Mouse (Mus musculus) lung, postnatal 14 days (tissue): ENCODE data around the gene Gm7792.
"Not testable (repeated sequence)": the region's sequence is repeated elsewhere in the genome, so short reads cannot be mapped to it uniquely, and the experiment has no call there.

ENCODE experiments used
- DNase-seq: peaks from one replicate; pipeline ENCODE4 v3.0.0; 2021

The Gm7792 gene

GRCm38 (mm10) chr5:93843476-93843875, at the start of gene Gm7792:
TSS of gene Gm7792 (plus strand) at chr5:93843776.
- DNase-seq = not testable (repeated sequence)
